Mouse (Mus musculus) CH12.LX (cell line): ENCODE data around the gene Ntm.

Experiments
- CTCF ChIP-seq, 2 experiments: IDR thresholded peaks in 1 of 2; conservative IDR thresholded peaks in 1 of 2; 2 replicates each; pipeline ENCODE4 v1.5.1; 2011 to 2012; ENCODE audit warnings: low read depth in 2 of 2, low read length in 2 of 2, improper control_type of control experiment in 1 of 2, inconsistent platforms in 1 of 2, mild to moderate bottlenecking in 1 of 2, moderate library complexity in 1 of 2
- EP300 ChIP-seq: IDR thresholded peaks from 2 replicates; pipeline ENCODE4 v1.6.1; 2011; ENCODE audit warnings: low read length, improper control_type of control experiment
- GABPA ChIP-seq: IDR thresholded peaks from 2 replicates; pipeline ENCODE4 v1.6.1; 2012; ENCODE audit warnings: low read depth, low read length, improper control_type of control experiment, inconsistent platforms; ENCODE audit not compliant: insufficient replicate concordance
- HCFC1 ChIP-seq: IDR thresholded peaks from 2 replicates; pipeline ENCODE4 v1.6.1; 2012; ENCODE audit warnings: low read depth, mild to moderate bottlenecking, inconsistent platforms, low read length, improper control_type of control experiment
- MAFK ChIP-seq: IDR thresholded peaks from 2 replicates; pipeline ENCODE4 v1.6.1; 2011; ENCODE audit warnings: low read length, improper control_type of control experiment; ENCODE audit not compliant: insufficient replicate concordance
- MAZ ChIP-seq: IDR thresholded peaks from 2 replicates; pipeline ENCODE4 v1.6.1; 2012; ENCODE audit warnings: low read depth, mild to moderate bottlenecking, inconsistent platforms, low read length, improper control_type of control experiment, moderate library complexity
- MEF2A ChIP-seq: IDR thresholded peaks from 2 replicates; pipeline ENCODE4 v1.6.1; 2014; ENCODE audit warnings: low read depth, mild to moderate bottlenecking, inconsistent platforms, low read length, improper control_type of control experiment, borderline replicate concordance
- MXI1 ChIP-seq: IDR thresholded peaks from 2 replicates; pipeline ENCODE4 v1.6.1; 2011; ENCODE audit warnings: mild to moderate bottlenecking, low read depth, low read length, improper control_type of control experiment
- POLR2A ChIP-seq: IDR thresholded peaks from 2 replicates; pipeline ENCODE4 v1.6.1; 2011; ENCODE audit warnings: low read depth, mild to moderate bottlenecking, improper control_type of control experiment, low read length
- RAD21 ChIP-seq: IDR thresholded peaks from 2 replicates; pipeline ENCODE4 v1.6.1; 2011; ENCODE audit warnings: low read depth, mild to moderate bottlenecking, low read length, improper control_type of control experiment, moderate library complexity
- SMC3 ChIP-seq: IDR thresholded peaks from 2 replicates; pipeline ENCODE4 v1.6.1; 2011; ENCODE audit warnings: low read depth, low read length, improper control_type of control experiment
- TBP ChIP-seq: conservative IDR thresholded peaks from 2 replicates; pipeline ENCODE4 v1.6.1; 2011; ENCODE audit warnings: low read depth, low read length, improper control_type of control experiment
- TCF12 ChIP-seq: IDR thresholded peaks from 2 replicates; pipeline ENCODE4 v1.6.1; 2014; ENCODE audit warnings: low read depth, mild to moderate bottlenecking, inconsistent platforms, low read length, improper control_type of control experiment
- ZC3H11A ChIP-seq: IDR thresholded peaks from 2 replicates; pipeline ENCODE4 v1.6.1; 2012; ENCODE audit warnings: low read depth, mild to moderate bottlenecking, inconsistent platforms, low read length, improper control_type of control experiment

GRCm38 (mm10) chr9:29106771-29107170, 856.2 kb downstream of the Ntm start:
- TF ChIP-seq TCF12 (no peak), HCFC1 (no peak), SMC3 (no peak), EP300 (no peak), CTCF (conservative IDR thresholded peaks at IDR 0.05 in 1 of 2, IDR thresholded peaks at IDR 0.05 in 1 of 2; ENCODE audit: low read depth in 2 of 2, low read length in 2 of 2) (no peak), MEF2A (no peak), MAFK (no peak), TBP (no peak), ZC3H11A (no peak), RAD21 (no peak), POLR2A (no peak), MAZ (no peak), MXI1 (no peak), GABPA (no peak)
